Mouse (Mus musculus) E14TG2a.4 (cell line): Measurements from ENCODE around the gene 4933414I15Rik.

ENCODE experiments used
- CTCF ChIP-seq: conservative IDR thresholded peaks from 2 replicates; pipeline ENCODE4 v1.5.1; 2014; ENCODE audit warnings: low read length
- NANOG ChIP-seq: IDR thresholded peaks from 2 replicates; pipeline ENCODE4 v1.6.1; 2014; ENCODE audit warnings: borderline replicate concordance, low read length, mixed read lengths

- TF ChIP-seq NANOG (no peak), CTCF (no peak)
Observed at GRCm38 (mm10) chr11:50943506-50943905, at the start of gene 4933414I15Rik.
